Mouse (Mus musculus): ENCODE results near the gene Klhl40.

Klhl40 gene

GRCm38 (mm10) chr9:121778066-121778624 lies 738 bp downstream of the Klhl40 start:
- DNase-seq (ENCODE audit: low spot score in 2 of 2), result no peak

- DNase-seq (ENCODE audit: low spot score in 2 of 2), result no peak
Measured at GRCm38 (mm10) chr9:121784801-121785200, 7.4 kb downstream of the Klhl40 start.

- no peak for DNase-seq (ENCODE audit: low spot score in 2 of 2)
Measured at GRCm38 (mm10) chr9:121785261-121785660, 7.9 kb downstream of the Klhl40 start.

GRCm38 (mm10) chr9:121786359-121786758 lies 9.0 kb downstream of the Klhl40 start:
- no peak for DNase-seq (ENCODE audit: low spot score in 2 of 2)

GRCm38 (mm10) chr9:121791206-121791605 lies 13.8 kb downstream of the Klhl40 start:
- DNase-seq (ENCODE audit: low spot score in 2 of 2), result no peak

GRCm38 (mm10) chr9:121791757-121792521 lies 14.5 kb downstream of the Klhl40 start, which contains the start of gene Hhatl:
Gene Hhatl, minus strand, starts transcription at chr9:121792507.
- DNase-seq (ENCODE audit: low spot score in 2 of 2), result no peak

GRCm38 (mm10) chr9:121794972-121795539 lies 17.6 kb downstream of the Klhl40 start:
- DNase-seq (ENCODE audit: low spot score in 2 of 2), result no peak

- no peak for DNase-seq (ENCODE audit: low spot score in 2 of 2)
Measured at GRCm38 (mm10) chr9:121797722-121798121, 20.3 kb downstream of the Klhl40 start.

- DNase-seq (ENCODE audit: low spot score in 2 of 2), result no peak
Measured at GRCm38 (mm10) chr9:121798887-121799520, 21.6 kb downstream of the Klhl40 start.

- no peak for DNase-seq (ENCODE audit: low spot score in 2 of 2)
Measured at GRCm38 (mm10) chr9:121802747-121803146, 25.3 kb downstream of the Klhl40 start.

- DNase-seq (ENCODE audit: low spot score in 2 of 2), result no peak
Measured at GRCm38 (mm10) chr9:121807546-121807945, 30.1 kb downstream of the Klhl40 start.

- no peak for DNase-seq (ENCODE audit: low spot score in 2 of 2)
Measured at GRCm38 (mm10) chr9:121807947-121808346, 30.5 kb downstream of the Klhl40 start.

GRCm38 (mm10) chr9:121808511-121808910 lies 31.1 kb downstream of the Klhl40 start:
- DNase-seq (ENCODE audit: low spot score in 2 of 2), result no peak

- no peak for DNase-seq (ENCODE audit: low spot score in 2 of 2)
Measured at GRCm38 (mm10) chr9:121810081-121810821, 32.8 kb downstream of the Klhl40 start.

GRCm38 (mm10) chr9:121815183-121815582 lies 37.8 kb downstream of the Klhl40 start:
- no peak for DNase-seq (ENCODE audit: low spot score in 2 of 2)

GRCm38 (mm10) chr9:121819073-121819770 lies 41.8 kb downstream of the Klhl40 start:
- DNase-seq (ENCODE audit: low spot score in 2 of 2), result no peak

GRCm38 (mm10) chr9:121819771-121820471 lies 42.5 kb downstream of the Klhl40 start:
- no peak for DNase-seq (ENCODE audit: low spot score in 2 of 2)

- DNase-seq (ENCODE audit: low spot score in 2 of 2), result no peak
Measured at GRCm38 (mm10) chr9:121820765-121821164, 43.4 kb downstream of the Klhl40 start.

GRCm38 (mm10) chr9:121822585-121822991 lies 45.2 kb downstream of the Klhl40 start:
- no peak for DNase-seq (ENCODE audit: low spot score in 2 of 2)

- no peak for DNase-seq (ENCODE audit: low spot score in 2 of 2)
Measured at GRCm38 (mm10) chr9:121823051-121823450, 45.6 kb downstream of the Klhl40 start.

GRCm38 (mm10) chr9:121823991-121824390 lies 46.6 kb downstream of the Klhl40 start:
- DNase-seq (ENCODE audit: low spot score in 2 of 2), result no peak
